Mouse (Mus musculus): ENCODE results near the gene Aff4. TPM values are rescaled to one million over a fixed set of nuclear protein-coding genes. Genes with fewer than 3 reads are reported as not detected.
A peak's percentile ranks its signal among the peaks of the same experiment; 100 is the strongest.
"Not testable (repeated sequence)": the region's sequence is repeated elsewhere in the genome, so short reads cannot be mapped to it uniquely, and the experiment has no call there.

The Aff4 gene
- polyA plus RNA-seq, 1 experiment from 2014 or later: 20.5 TPM

DNA sequence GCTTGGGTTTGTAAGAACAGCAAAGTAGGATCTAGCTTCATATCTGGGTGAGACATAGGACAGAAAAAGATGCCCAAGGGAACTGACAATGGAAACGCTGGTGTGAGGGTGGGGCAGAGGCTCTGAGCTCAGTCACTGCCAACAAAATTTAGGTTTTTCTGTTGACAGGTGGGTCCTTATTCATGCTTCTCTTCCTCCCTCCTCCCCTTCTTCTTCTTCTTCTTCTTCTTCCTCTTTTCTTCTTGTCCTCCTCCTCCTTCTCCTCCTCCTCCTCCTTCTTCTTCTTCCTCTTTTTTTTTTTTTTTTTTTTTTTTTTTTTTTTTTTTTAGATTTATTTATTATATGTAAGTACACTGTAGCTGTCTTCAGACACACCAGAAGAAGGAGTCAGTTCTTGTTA lies 37.8 kb upstream of the Aff4 start:
- H3K36me3 ChIP-seq (ENCODE audit: control insufficient read depth, insufficient read depth, low read length); H3K9ac ChIP-seq (ENCODE audit: low read length); H3K27me3 ChIP-seq (ENCODE audit: control insufficient read depth, insufficient read depth, low read length); H3K27ac ChIP-seq (ENCODE audit: low read length); H3K9me3 ChIP-seq (replicated peaks; ENCODE audit: control insufficient read depth, low read length); H3K4me2 ChIP-seq (ENCODE audit: low read depth, low read length); ATAC-seq (ENCODE audit: insufficient read depth, low FRiP score); H3K4me3 ChIP-seq (replicated peaks; ENCODE audit: low read length): not testable (repeated sequence)
- peaks cover 20% of the 10 kb centered on the region for H3K4me1 ChIP-seq (ENCODE audit: control insufficient read depth, insufficient read depth, low read length)
- 60% methylated on average over 1 of the region's 1 CpGs for WGBS

DNA sequence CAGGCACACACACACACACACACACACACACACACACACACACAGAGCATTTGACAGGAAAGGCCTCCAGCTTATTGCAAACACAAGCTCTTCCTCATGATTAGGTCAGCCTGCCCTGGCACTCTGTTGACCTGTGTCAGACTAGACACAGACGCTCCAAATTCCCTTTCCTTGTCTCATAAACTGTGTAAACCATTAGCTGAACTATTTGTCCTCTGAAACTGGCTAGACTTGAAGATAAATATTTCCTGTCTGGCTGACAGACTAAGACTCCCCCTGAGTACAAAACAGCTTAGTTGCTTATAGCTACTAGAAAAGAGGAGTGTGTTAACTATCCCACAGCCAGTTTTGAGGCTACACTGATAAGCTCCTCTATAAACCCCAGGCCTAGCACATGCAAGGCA lies 35.9 kb upstream of the Aff4 start:
- ATAC-seq (ENCODE audit: insufficient read depth, low FRiP score): peak; percentile 66; the same call in 1 of the 2 replicates
- H3K9me3 ChIP-seq (replicated peaks; ENCODE audit: control insufficient read depth, low read length): no peaks in the 10 kb centered on the region
- H3K27ac ChIP-seq (ENCODE audit: low read length): peak overlapping the region; percentile 49; the same call in 1 of the 2 replicates
- H3K4me3 ChIP-seq (replicated peaks; ENCODE audit: low read length): no peak overlapping the region
- no peaks in the 10 kb centered on the region for H3K27me3 ChIP-seq (ENCODE audit: control insufficient read depth, insufficient read depth, low read length)
- H3K4me1 ChIP-seq (ENCODE audit: control insufficient read depth, insufficient read depth, low read length): peaks cover 10% of the 10 kb centered on the region
- no peak overlapping the region for H3K9ac ChIP-seq (ENCODE audit: low read length)
- WGBS: 5% methylated on average over 1 of the region's 1 CpGs
- H3K36me3 ChIP-seq (ENCODE audit: control insufficient read depth, insufficient read depth, low read length): no peaks in the 10 kb centered on the region
- H3K4me2 ChIP-seq (ENCODE audit: low read depth, low read length): no peak overlapping the region

DNA sequence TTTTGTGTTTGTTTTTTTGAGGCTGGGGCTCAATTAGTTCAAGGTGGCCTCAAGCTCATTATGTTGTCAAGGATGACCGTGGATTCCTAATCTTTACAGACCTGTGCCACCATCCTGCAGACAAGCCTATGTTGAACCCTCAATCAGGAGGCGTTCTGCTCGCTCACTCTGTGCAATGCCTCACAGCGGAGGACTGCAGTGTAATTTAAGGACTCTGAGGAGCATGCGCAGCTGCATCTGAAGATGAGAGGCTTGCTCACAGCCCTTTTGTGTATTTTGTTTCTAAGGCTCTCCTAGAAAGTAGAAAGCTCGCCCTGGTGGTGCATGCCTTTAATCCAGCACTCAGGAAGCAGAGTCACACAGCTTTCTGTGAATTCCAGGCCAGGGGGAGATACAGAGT lies 33.6 kb upstream of the Aff4 start:
- Histone ChIP-seq H3K9me3 (replicated peaks; ENCODE audit: control insufficient read depth, low read length) (no peaks in the 10 kb centered on the region), H3K36me3 (ENCODE audit: control insufficient read depth, insufficient read depth, low read length) (no peaks in the 10 kb centered on the region), H3K4me3 (replicated peaks; ENCODE audit: low read length) (no peak overlapping the region), H3K9ac (ENCODE audit: low read length) (no peak overlapping the region), H3K27ac (ENCODE audit: low read length) (no peak overlapping the region), H3K4me1 (ENCODE audit: control insufficient read depth, insufficient read depth, low read length) (peaks cover 4% of the 10 kb centered on the region; the same call in 1 of the 2 replicates), H3K4me2 (ENCODE audit: low read depth, low read length) (no peak overlapping the region), H3K27me3 (ENCODE audit: control insufficient read depth, insufficient read depth, low read length) (no peaks in the 10 kb centered on the region)
- ATAC-seq (ENCODE audit: insufficient read depth, low FRiP score): no peak
- 53% methylated on average over 6 of the region's 6 CpGs for WGBS

DNA sequence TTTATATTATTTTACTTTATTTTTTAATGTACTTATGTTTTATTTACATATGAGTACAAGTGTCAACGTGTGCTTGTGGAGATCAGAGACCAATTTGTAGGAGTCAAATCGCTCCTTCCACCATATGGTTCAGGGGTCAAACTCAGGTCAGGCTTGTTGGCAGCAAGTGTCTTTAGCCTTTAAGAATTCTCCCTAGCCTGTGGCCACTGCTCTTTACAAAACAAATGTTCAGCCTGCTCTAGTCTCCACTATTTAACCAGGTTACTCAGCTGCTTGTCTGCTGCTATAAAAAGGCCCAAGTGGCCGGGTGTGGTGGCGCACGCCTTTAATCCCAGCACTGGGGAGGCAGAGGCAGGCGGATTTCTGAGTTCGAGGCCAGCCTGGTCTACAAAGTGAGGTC lies 32.6 kb upstream of the Aff4 start:
- no peaks in the 10 kb centered on the region for H3K9me3 ChIP-seq (replicated peaks; ENCODE audit: control insufficient read depth, low read length)
- H3K9ac ChIP-seq (ENCODE audit: low read length): no peak overlapping the region
- 74% methylated on average over 7 of the region's 7 CpGs for WGBS

DNA sequence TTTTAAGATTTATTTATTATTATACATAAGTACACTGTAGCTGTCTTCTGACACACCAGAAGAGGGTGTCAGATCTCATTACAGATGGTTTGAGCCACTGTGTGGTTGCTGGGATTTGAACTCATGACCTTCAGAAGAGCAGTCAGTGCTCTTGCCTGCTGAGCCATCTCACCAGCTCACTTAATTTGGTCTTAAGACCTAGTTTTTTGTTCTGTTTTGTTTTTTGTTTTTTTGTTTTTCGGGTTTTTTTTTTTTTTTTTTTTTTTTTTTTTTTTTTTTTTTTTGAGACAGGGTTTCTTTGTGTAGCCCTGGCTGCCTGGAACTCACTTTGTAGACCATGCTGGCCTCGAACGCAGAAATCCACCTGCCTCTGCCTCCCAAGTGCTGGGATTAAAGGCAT lies 32.1 kb upstream of the Aff4 start:
- H3K4me2 ChIP-seq (ENCODE audit: low read depth, low read length); H3K9ac ChIP-seq (ENCODE audit: low read length); ATAC-seq (ENCODE audit: insufficient read depth, low FRiP score); H3K36me3 ChIP-seq (ENCODE audit: control insufficient read depth, insufficient read depth, low read length); H3K4me1 ChIP-seq (ENCODE audit: control insufficient read depth, insufficient read depth, low read length); H3K27ac ChIP-seq (ENCODE audit: low read length); H3K27me3 ChIP-seq (ENCODE audit: control insufficient read depth, insufficient read depth, low read length); H3K4me3 ChIP-seq (replicated peaks; ENCODE audit: low read length); H3K9me3 ChIP-seq (replicated peaks; ENCODE audit: control insufficient read depth, low read length): not testable (repeated sequence)
- WGBS: 94% methylated on average over 3 of the region's 3 CpGs

More for the DNA sequence above, 32.6 kb upstream of the Aff4 start:
- Histone ChIP-seq H3K36me3 (ENCODE audit: control insufficient read depth, insufficient read depth, low read length) (no peaks in the 10 kb centered on the region), H3K4me1 (ENCODE audit: control insufficient read depth, insufficient read depth, low read length) (peaks cover 4% of the 10 kb centered on the region; the same call in 1 of the 2 replicates), H3K4me2 (ENCODE audit: low read depth, low read length) (no peak overlapping the region), H3K27ac (ENCODE audit: low read length) (no peak overlapping the region), H3K27me3 (ENCODE audit: control insufficient read depth, insufficient read depth, low read length) (no peaks in the 10 kb centered on the region), H3K4me3 (replicated peaks; ENCODE audit: low read length) (no peak overlapping the region)
- no peak for ATAC-seq (ENCODE audit: insufficient read depth, low FRiP score)

DNA sequence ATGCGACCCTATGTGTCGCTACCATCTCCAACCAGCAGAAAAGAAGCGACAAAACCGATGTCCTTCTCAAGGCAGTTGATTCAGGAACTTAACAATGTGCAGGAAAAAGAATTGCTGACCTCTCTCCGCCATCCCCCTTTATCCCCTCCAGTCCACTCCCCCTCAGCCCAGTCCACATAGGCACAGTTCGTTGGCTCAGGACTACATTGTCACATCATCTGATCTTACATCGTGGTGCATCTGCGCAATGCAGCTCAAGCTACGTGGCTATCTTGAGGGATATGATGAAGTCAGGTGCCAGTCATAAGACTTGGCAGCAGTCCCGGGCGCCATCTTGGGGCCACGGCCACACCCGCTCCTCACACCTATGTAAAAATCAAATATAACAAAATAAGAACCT lies 30.8 kb upstream of the Aff4 start:
- H3K9me3 ChIP-seq (replicated peaks; ENCODE audit: control insufficient read depth, low read length); H3K4me1 ChIP-seq (ENCODE audit: control insufficient read depth, insufficient read depth, low read length); H3K27me3 ChIP-seq (ENCODE audit: control insufficient read depth, insufficient read depth, low read length); H3K4me3 ChIP-seq (replicated peaks; ENCODE audit: low read length); H3K9ac ChIP-seq (ENCODE audit: low read length); H3K36me3 ChIP-seq (ENCODE audit: control insufficient read depth, insufficient read depth, low read length); H3K27ac ChIP-seq (ENCODE audit: low read length); H3K4me2 ChIP-seq (ENCODE audit: low read depth, low read length); ATAC-seq (ENCODE audit: insufficient read depth, low FRiP score): not testable (repeated sequence)
- 90% methylated on average over 13 of the region's 13 CpGs for WGBS

DNA sequence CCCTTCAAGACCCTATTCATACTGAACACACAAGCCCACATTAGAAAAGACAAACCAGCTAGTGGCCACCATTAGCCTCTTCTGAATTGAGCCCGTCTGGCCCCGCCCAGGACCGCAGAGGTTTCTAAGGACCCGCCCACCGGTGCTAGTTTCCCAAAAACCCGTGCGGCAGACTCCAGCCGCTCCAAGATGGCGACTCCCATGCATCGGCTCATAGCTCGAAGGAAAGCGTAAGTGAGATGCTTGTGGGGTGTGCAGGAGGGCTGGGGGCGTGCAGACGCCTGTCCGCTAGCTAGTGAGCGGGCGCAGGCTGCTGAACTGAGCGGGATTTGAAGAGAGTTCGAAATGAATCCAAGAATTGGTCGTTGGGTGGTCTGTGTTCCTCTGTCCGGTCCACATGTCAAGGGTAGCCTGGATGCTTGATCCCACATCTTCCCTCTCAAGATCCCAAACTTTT lies 26.1 kb upstream of the Aff4 start, which contains the start of gene Zcchc10:
Zcchc10 (plus strand) TSS at position 168 of the 457 bp plus-strand sequence.
- Histone ChIP-seq H3K27me3 (ENCODE audit: control insufficient read depth, insufficient read depth, low read length) (no peaks in the 10 kb centered on the region), H3K4me3 (replicated peaks; ENCODE audit: low read length) (peak within 1 kb of the TSS; percentile 79), H3K27ac (ENCODE audit: low read length) (peak within 1 kb of the TSS; percentile 56), H3K4me1 (ENCODE audit: control insufficient read depth, insufficient read depth, low read length) (peaks cover 7% of the 10 kb centered on the region), H3K9ac (ENCODE audit: low read length) (peak within 1 kb of the TSS; percentile 85), H3K4me2 (ENCODE audit: low read depth, low read length) (peak within 1 kb of the TSS; percentile 85), H3K9me3 (replicated peaks; ENCODE audit: control insufficient read depth, low read length) (no peaks in the 10 kb centered on the region), H3K36me3 (ENCODE audit: control insufficient read depth, insufficient read depth, low read length) (peaks cover 5% of the 10 kb centered on the region; the same call in 1 of the 2 replicates)
- under 1% methylated on average over 21 of the region's 21 CpGs for WGBS
- peak; percentile 97 for ATAC-seq (ENCODE audit: insufficient read depth, low FRiP score)

DNA sequence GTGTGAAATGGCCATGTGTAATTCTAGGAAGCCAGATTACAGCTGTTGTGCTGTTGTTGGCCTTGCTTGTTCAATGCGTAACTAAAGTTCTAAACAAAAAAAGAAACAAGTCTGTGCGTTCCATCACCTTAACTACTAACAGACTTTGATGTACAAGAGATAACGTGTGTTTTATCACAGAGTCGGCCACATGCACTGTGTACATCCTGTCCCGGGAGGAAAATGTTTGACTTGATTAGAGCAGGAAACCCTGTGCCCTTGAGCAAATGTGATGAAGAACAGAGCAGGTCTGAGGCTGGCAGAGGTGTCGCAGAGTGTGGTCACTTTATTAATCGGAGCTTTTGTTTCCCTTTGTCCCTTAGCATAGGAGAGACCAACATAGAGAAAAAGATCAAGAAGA lies 20.3 kb upstream of the Aff4 start:
- 68% methylated on average over 7 of the region's 7 CpGs for WGBS
- Histone ChIP-seq H3K9me3 (replicated peaks; ENCODE audit: control insufficient read depth, low read length) (no peaks in the 10 kb centered on the region), H3K36me3 (ENCODE audit: control insufficient read depth, insufficient read depth, low read length) (peaks cover 7% of the 10 kb centered on the region; the same call in 1 of the 2 replicates), H3K4me1 (ENCODE audit: control insufficient read depth, insufficient read depth, low read length) (peaks cover 4% of the 10 kb centered on the region), H3K4me2 (ENCODE audit: low read depth, low read length) (no peak overlapping the region), H3K27me3 (ENCODE audit: control insufficient read depth, insufficient read depth, low read length) (no peaks in the 10 kb centered on the region), H3K4me3 (replicated peaks; ENCODE audit: low read length) (no peak overlapping the region), H3K9ac (ENCODE audit: low read length) (no peak overlapping the region), H3K27ac (ENCODE audit: low read length) (no peak overlapping the region)
- ATAC-seq (ENCODE audit: insufficient read depth, low FRiP score): no peak

DNA sequence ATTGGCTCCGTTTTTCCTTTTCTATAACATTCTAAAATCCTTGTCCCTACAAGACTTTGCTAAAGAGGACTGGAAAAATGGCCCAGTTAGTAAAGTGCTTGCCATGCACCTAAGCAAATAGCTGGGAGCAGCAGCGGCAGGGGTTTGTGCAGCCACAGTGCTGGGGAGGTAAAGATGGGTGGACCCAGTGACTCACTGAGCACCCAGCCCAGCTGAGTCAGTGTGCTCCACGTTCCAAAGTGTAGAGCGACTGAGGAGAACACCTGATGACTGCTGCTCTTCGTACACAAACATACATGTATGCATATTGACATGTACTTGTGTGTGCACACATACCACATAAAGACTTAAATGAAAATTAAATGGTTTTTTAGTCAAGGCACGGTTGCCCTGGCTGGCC lies 19.5 kb upstream of the Aff4 start:
- WGBS: 83% methylated on average over 6 of the region's 6 CpGs
- Histone ChIP-seq H3K27ac (ENCODE audit: low read length) (0 out of 2 replicates have a peak overlapping the region, but pooled peaks have one; percentile 1), H3K9me3 (replicated peaks; ENCODE audit: control insufficient read depth, low read length) (no peaks in the 10 kb centered on the region), H3K27me3 (ENCODE audit: control insufficient read depth, insufficient read depth, low read length) (no peaks in the 10 kb centered on the region), H3K4me1 (ENCODE audit: control insufficient read depth, insufficient read depth, low read length) (no peaks in the 10 kb centered on the region), H3K4me3 (replicated peaks; ENCODE audit: low read length) (no peak overlapping the region), H3K4me2 (ENCODE audit: low read depth, low read length) (no peak overlapping the region), H3K36me3 (ENCODE audit: control insufficient read depth, insufficient read depth, low read length) (peaks cover 7% of the 10 kb centered on the region; the same call in 1 of the 2 replicates), H3K9ac (ENCODE audit: low read length) (no peak overlapping the region)
- peak; percentile 60; the same call in 1 of the 2 replicates for ATAC-seq (ENCODE audit: insufficient read depth, low FRiP score)

All from stomach, embryonic 16.5 days (tissue).